Mouse (Mus musculus) liver, postnatal 0 days (tissue): ENCODE results near the gene Mus81. TPM values are rescaled to one million over a fixed set of nuclear protein-coding genes. Genes with fewer than 3 reads are reported as not detected.
A peak's percentile ranks its signal among the peaks of the same experiment; 100 is the strongest.

Experiments used
- ATAC-seq: fragments of 200-750 bp; cut with Nextera tagmentation; 2 replicates; pipeline ENCODE4 v1.8.0; 2017; ENCODE audit warnings: mild to moderate bottlenecking, moderate library complexity
- DNase-seq: peaks from one replicate; pipeline ENCODE4 v3.0.0-alpha.2; 2016
- H3K27ac ChIP-seq: fragments of 300-500 bp; sonication (generic); 2 replicates; pipeline ENCODE4 v1.5.1; 2014; ENCODE audit warnings: antibody characterized with exemption, moderate library complexity, mild to moderate bottlenecking, low read depth
- H3K27me3 ChIP-seq: fragments of 300-500 bp; sonication (generic); 2 replicates; pipeline ENCODE4 v1.6.1; 2014; ENCODE audit warnings: low read length, control low read depth, mixed read lengths; ENCODE audit not compliant: insufficient read depth
- H3K36me3 ChIP-seq: fragments of 300-500 bp; sonication (generic); replicated peaks from 2 replicates; pipeline ENCODE4 v1.6.1; 2014; ENCODE audit warnings: mild to moderate bottlenecking, control low read depth, low read length, moderate library complexity, mixed read lengths; ENCODE audit not compliant: insufficient read depth
- H3K4me1 ChIP-seq: fragments of 300-500 bp; sonication (generic); 2 replicates; pipeline ENCODE4 v1.6.1; 2014; ENCODE audit warnings: antibody characterized with exemption, mild to moderate bottlenecking, control low read depth; ENCODE audit not compliant: insufficient read depth
- H3K4me2 ChIP-seq: fragments of 300-500 bp; sonication (generic); 2 replicates; pipeline ENCODE4 v1.6.1; 2014; ENCODE audit warnings: low read depth, mild to moderate bottlenecking, low read length, moderate library complexity, mixed read lengths
- H3K4me3 ChIP-seq: fragments of 300-500 bp; sonication (generic); 2 replicates; pipeline ENCODE4 v1.5.1; 2014; ENCODE audit warnings: low read depth, low read length
- H3K9ac ChIP-seq: fragments of 300-500 bp; sonication (generic); replicated peaks from 2 replicates; pipeline ENCODE4 v1.6.1; 2014; ENCODE audit warnings: mild to moderate bottlenecking, moderate library complexity
- H3K9me3 ChIP-seq: fragments of 300-500 bp; sonication (generic); 2 replicates; pipeline ENCODE4 v1.6.1; 2016; ENCODE audit warnings: mild to moderate bottlenecking, control low read depth, low read length, mixed read lengths
- CTCF ChIP-seq: sonication (generic); IDR thresholded peaks from 2 replicates; pipeline ENCODE4 v1.5.1; 2016; ENCODE audit warnings: antibody characterized with exemption, low read depth
- EP300 ChIP-seq: IDR thresholded peaks from 2 replicates; pipeline ENCODE4 v1.6.1; 2016; ENCODE audit warnings: antibody characterized with exemption, low read depth, mild to moderate bottlenecking
- WGBS: fragments of 180-500 bp; shearing (Covaris S2); extraction: QIAGEN DNeasy Blood & Tissue Kit; methylation state at CpG from one replicate; pipeline ENCODE4 v1.1.7; 2014; ENCODE audit not compliant: insufficient replicate concordance; 5-methylcytosine and 5-hydroxymethylcytosine counted together
- polyA plus RNA-seq: library from polyadenylated mRNA; unstranded; fragments of >200 nt; fragmentation: Nextera tagmentation; extraction: Ambion mirVana; gene quantifications from 2 replicates; pipeline ENCODE4 v1.2.1, GENCODE M21; 2015

Mus81 gene
- polyA plus RNA-seq, 1 experiment from 2014 or later: 11.9 TPM

- no peak overlapping the region for H3K4me2 ChIP-seq
- TF ChIP-seq EP300 (no peak), CTCF (no peak)
- peaks cover 17% of the 10 kb centered on the region for H3K36me3 ChIP-seq
- 68% methylated on average over 7 of the region's 7 CpGs for WGBS
- no peak overlapping the region for H3K4me3 ChIP-seq
- H3K27me3 ChIP-seq: 0 out of 2 replicates have a peak, but pooled peaks cover 8% of the 10 kb centered on the region
- no peak overlapping the region for H3K27ac ChIP-seq
- H3K9ac ChIP-seq: no peak overlapping the region
- ATAC-seq (no peak), DNase-seq (no peak)
- no peaks in the 10 kb centered on the region for H3K9me3 ChIP-seq
- peaks cover 34% of the 10 kb centered on the region for H3K4me1 ChIP-seq
Observed at GRCm38 (mm10) chr19:5459019-5459418, 29.2 kb downstream of the Mus81 start.

GRCm38 (mm10) chr19:5457746-5458442, 30.3 kb downstream of the Mus81 start, which contains the start of gene Ccdc85b:
Gene Ccdc85b, minus strand, starts transcription at chr19:5457894.
- 0 out of 2 replicates have a peak, but pooled peaks cover 8% of the 10 kb centered on the region for H3K27me3 ChIP-seq
- H3K36me3 ChIP-seq: peaks cover 10% of the 10 kb centered on the region; the same call in 1 of the 2 replicates
- WGBS: 11% methylated on average over 14 of the region's 14 CpGs
- DNase-seq: peak; percentile 30
- H3K27ac ChIP-seq: peak within 1 kb of the TSS; percentile 76
- peak within 1 kb of the TSS; percentile 66 for H3K4me3 ChIP-seq
- H3K4me1 ChIP-seq: peaks cover 34% of the 10 kb centered on the region
- no peak for ATAC-seq
- no peak for TF ChIP-seq EP300
- no peak for TF ChIP-seq CTCF
- peak within 1 kb of the TSS; percentile 94 for H3K4me2 ChIP-seq
- H3K9ac ChIP-seq: peak within 1 kb of the TSS; percentile 72
- no peaks in the 10 kb centered on the region for H3K9me3 ChIP-seq

- DNase-seq (peak; percentile 92), ATAC-seq (peak; percentile 82)
- H3K9me3 ChIP-seq: no peaks in the 10 kb centered on the region
- 0 out of 2 replicates have a peak, but pooled peaks cover 8% of the 10 kb centered on the region for H3K27me3 ChIP-seq
- no peak for TF ChIP-seq EP300
- peak; percentile 23 for TF ChIP-seq CTCF
- peak overlapping the region; percentile 72 for H3K9ac ChIP-seq
- H3K36me3 ChIP-seq: peaks cover 5% of the 10 kb centered on the region; the same call in 1 of the 2 replicates
- H3K4me3 ChIP-seq: peak overlapping the region; percentile 66
- H3K27ac ChIP-seq: peak overlapping the region; percentile 76
- WGBS: under 1% methylated on average over 64 of the region's 70 CpGs
- peak overlapping the region; percentile 94 for H3K4me2 ChIP-seq
- H3K4me1 ChIP-seq: peaks cover 34% of the 10 kb centered on the region
Observed at GRCm38 (mm10) chr19:5456922-5457745, 31.1 kb downstream of the Mus81 start.

GRCm38 (mm10) chr19:5456241-5456921, 31.8 kb downstream of the Mus81 start:
- H3K4me2 ChIP-seq: peak overlapping the region; percentile 94
- TF ChIP-seq EP300: no peak
- TF ChIP-seq CTCF: no peak
- WGBS: 6% methylated on average over 24 of the region's 26 CpGs
- H3K9me3 ChIP-seq: no peaks in the 10 kb centered on the region
- DNase-seq: no peak
- H3K9ac ChIP-seq: peak overlapping the region; percentile 72
- H3K4me3 ChIP-seq: peak overlapping the region; percentile 66
- ATAC-seq: no peak
- peak overlapping the region; percentile 76 for H3K27ac ChIP-seq
- 0 out of 2 replicates have a peak, but pooled peaks cover 11% of the 10 kb centered on the region for H3K27me3 ChIP-seq
- no peaks in the 10 kb centered on the region; the same call in 1 of the 2 replicates for H3K36me3 ChIP-seq
- H3K4me1 ChIP-seq: peaks cover 32% of the 10 kb centered on the region

GRCm38 (mm10) chr19:5455568-5455967, 32.6 kb downstream of the Mus81 start:
- Histone ChIP-seq H3K4me3 (no peak overlapping the region; the same call in 1 of the 2 replicates), H3K27ac (no peak overlapping the region), H3K27me3 (0 out of 2 replicates have a peak, but pooled peaks cover 13% of the 10 kb centered on the region), H3K9ac (no peak overlapping the region), H3K4me2 (peak overlapping the region; percentile 94), H3K36me3 (no peaks in the 10 kb centered on the region), H3K9me3 (no peaks in the 10 kb centered on the region), H3K4me1 (peaks cover 26% of the 10 kb centered on the region)
- no peak for TF ChIP-seq CTCF
- TF ChIP-seq EP300: no peak
- DNase-seq: no peak
- 60% methylated on average over 8 of the region's 8 CpGs for WGBS
- no peak for ATAC-seq
